Mouse (Mus musculus): ENCODE data around the gene Fads2.

Fads2 gene

DNA sequence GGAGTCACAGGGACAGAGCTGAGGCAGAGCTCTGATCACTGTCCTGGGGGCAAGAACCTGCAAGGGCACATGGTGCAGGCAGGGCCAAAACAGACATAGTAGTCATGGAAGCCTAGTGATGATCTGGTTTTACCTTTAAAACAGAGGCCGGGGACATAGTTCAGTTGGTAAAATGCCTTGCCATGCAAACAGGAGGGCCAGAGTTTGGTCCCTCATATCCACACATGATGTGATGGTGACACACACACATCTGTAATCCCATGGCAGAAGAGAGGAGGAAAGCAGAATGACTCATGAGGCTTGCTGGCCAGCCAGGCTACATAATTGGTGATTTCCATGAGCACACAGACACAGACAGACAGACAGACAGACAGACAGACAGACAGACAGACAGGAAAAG is 6.6 kb upstream of the Fads2 start:
- CTCF ChIA-PET, result no interaction called here

DNA sequence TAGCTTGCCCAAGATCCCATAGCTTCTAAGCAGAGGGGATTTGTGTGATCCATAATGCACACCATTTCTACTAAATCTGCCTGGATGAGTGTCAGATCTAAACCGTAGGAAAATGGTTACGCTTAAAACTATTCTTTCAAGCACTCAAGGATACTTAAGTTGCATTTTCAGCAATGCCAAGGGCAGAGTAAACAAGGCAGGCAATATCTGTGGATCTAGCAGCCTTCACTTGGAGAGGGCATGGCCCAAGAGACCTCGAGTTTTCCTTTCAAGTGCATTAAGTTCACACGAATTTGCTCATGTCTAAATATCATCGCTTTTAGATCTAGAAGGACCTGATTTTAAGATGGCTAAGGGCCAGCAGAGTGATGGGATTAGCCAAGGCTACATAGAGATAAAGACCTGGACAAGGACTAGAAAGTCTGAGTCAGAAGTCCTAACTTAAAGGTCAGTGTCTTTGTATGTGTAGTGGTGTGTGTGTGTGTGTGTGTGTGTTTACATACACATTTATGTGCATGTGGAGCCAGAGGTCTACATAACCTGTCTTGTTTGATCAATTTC is 5.6 kb upstream of the Fads2 start:
- ChIA-PET CTCF (no interaction called here), POLR2A (interaction anchor here in 2 of 4 experiments (0.6 kb wide), 2 partner anchors 116 to 118 kb away, joined by 3 to 5 read pairs; no protein-coding TSS in a partner anchor)

More for the DNA sequence above, 6.6 kb upstream of the Fads2 start:
- POLR2A ChIA-PET, result interaction anchor here in 1 of 4 experiments (0.6 kb wide), 2 partner anchors 9 to 117 kb away, joined by 3 to 5 read pairs; no protein-coding TSS in a partner anchor

DNA sequence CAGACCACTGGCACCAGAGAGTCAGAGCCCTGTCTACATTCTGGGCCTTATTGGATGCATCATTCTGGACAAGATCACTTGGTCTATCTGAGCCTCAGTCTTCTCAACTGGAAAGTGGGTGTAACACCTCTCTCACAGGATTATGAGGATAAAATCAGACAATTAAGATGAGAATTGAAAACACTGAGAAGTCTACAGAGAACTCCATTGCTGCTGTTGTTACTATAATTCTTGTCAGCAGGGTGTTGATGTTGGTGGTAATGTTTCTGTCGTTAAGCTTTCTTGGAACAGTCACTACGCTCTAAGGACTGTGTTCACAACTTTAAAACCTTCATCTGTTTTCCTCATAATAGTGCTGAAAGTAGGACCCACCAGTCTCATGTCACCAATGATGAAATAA is 5.1 kb upstream of the Fads2 start:
- ChIA-PET POLR2A (interaction anchor here in 1 of 4 experiments (0.6 kb wide), 1 partner anchor 116 kb away, joined by 3 read pairs; no protein-coding TSS in a partner anchor), CTCF (no interaction called here)

DNA sequence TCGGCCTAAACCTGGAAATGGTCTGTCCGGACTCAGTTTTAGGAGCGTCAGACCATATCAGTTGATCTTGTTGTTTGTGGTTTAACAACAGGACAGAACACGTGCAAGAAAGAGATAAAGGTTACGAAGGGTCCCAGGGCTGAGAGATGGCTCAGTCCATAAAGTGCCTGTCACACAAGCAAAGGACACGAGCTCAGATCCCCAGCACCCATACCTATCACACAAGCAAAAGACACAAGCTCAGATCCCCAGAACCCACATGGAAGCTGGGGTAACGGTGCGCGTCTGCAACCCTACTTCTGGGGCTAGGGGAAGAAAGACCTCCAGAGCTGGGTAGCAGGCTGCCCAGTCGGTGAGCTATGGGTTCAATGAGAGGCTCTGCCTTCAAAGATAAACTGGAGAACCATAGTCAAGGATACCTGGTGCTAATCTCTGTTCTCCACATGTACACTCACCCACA is 3.5 kb upstream of the Fads2 start:
- ChIA-PET POLR2A (interaction anchor here in 3 of 4 experiments (1.2 to 5.1 kb wide), 5 partner anchors 12 to 78 kb away, joined by 3 to 26 read pairs (median 4); partner anchors contain the start of gene Fads1 (in 2 of the 3)), CTCF (no interaction called here)

DNA sequence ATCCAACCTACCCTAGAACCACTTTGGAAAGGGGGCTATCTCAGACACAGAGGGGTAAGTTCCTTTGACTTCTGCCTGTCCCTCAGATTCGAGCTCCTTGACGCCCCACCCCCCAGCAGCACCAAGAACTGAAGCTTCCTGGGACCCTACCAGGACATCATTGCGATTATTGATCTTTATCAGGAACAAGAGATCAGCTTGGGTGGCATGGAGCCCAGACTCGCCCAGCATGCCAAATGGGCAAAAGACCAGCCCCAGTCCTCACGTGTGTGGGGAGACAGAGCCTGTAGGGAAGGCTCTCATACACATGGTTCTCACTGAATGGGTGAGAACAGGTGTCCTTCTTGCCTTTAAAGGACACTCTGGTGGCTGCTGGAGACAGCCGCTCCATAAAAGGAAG is 2.7 kb upstream of the Fads2 start:
- POLR2A ChIA-PET, result interaction anchor here in 3 of 4 experiments (1.2 to 5.1 kb wide), 6 partner anchors 12 to 78 kb away, joined by 3 to 26 read pairs (median 4); partner anchors contain the start of gene Fads1 (in 2 of the 3)
- CTCF ChIA-PET, result interaction anchor here in 2 of 4 experiments (0.6 to 1.3 kb wide), 3 partner anchors 37 to 94 kb away, joined by 4 to 6 read pairs (median 4); partner anchors contain the start of gene Fads1 (in 1 of the 2)

DNA sequence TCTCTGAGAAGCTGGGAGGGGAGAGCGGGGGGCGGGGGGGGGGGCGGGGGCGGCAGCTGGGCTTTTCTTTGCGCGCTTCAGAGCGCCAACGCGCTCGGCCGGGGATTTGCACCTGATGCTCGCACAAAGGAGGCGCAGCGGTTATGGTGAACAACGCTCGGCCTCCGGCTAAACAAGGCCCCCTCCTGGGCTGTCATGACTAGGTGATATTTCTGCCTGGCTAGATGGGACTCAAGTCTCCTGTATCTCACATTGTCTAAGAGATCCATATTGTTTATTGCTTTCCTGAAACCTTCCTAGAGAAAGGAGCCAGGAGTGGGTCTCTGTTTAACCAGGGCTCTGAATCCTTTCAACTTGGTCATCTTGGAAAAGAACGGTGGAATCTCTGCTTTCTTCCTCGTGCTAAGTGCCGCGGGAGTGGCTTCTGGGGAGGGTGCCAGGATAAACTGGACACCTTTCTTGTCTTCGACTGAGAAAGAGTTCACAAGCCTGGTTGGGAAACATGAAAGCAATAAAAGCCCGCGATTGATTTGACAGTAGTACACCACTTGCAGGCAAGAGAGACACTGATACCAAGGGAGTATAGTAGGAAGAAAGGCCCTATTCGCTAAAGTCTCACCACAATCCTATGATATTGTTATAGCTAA is 631 bp upstream of the Fads2 start:
- POLR2A ChIA-PET, result interaction anchor here in 3 of 4 experiments (0.6 to 5.1 kb wide), 36 partner anchors 10 to 176 kb away, joined by 3 to 26 read pairs (median 4); partner anchors contain the start of genes Fads1 (in 3 of the 3), Fen1 (in 1 of the 3) and Tmem258 (in 1 of the 3)
- CTCF ChIA-PET, result interaction anchor here (0.6 to 1.5 kb wide), 13 partner anchors 13 to 156 kb away, joined by 3 to 5 read pairs (median 4); partner anchors contain the start of gene Fads1 (in 2 of the 4)

DNA sequence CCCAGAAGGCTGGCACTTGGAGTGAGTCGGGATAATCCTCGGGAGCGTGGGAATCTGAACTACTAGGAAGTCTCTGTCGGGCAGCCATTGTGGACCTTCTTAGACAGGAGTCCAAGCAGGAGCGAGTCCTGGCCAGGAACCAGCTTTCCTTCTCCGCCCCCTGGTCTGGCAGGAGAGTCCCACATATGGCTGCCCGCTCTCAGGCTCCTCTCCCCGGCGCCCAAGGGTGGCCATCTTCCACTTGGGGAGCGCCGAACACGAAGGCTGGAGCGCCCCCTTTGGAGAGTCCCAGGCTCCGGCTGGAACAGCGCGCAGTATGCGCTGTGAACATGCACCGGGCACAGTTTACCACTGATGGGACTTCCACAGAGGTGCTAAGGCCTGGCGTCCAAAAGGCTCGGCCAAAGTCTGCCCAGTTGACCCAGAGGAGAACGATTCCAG is 895 bp downstream of the Fads2 start:
- CTCF ChIA-PET, result interaction anchor here in 2 of 4 experiments (0.6 to 1.3 kb wide), 2 partner anchors 41 to 1720 kb away, joined by 3 read pairs; no protein-coding TSS in a partner anchor
- POLR2A ChIA-PET, result interaction anchor here in 1 of 4 experiments (1.1 to 5.1 kb wide), 3 partner anchors 10 to 111 kb away, joined by 3 to 26 read pairs (median 6); partner anchors contain the start of gene Fads1

DNA sequence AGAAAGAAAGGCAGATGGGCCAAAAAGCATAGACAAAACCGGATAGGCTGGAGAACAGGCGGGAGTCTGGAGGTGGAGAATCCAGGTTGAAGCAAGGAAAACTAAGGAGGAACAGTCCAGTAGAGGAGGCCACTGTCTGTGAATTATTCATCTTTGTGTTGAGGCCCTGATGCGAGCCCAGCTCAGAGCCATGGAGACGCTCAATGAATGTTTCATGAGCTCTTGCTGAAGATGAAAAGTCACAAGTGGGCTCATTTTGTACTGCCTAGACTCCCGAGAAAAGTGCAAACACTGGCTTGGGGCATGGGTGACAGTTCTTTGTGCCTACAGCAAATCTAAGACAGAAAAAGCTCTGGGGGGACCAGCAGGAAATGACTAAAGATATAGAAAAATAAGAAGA is 3.7 kb downstream of the Fads2 start:
- ChIA-PET CTCF (no interaction called here), POLR2A (interaction anchor here in 1 of 4 experiments (0.8 kb wide), 1 partner anchor 14 kb away, joined by 3 read pairs; no protein-coding TSS in a partner anchor)

DNA sequence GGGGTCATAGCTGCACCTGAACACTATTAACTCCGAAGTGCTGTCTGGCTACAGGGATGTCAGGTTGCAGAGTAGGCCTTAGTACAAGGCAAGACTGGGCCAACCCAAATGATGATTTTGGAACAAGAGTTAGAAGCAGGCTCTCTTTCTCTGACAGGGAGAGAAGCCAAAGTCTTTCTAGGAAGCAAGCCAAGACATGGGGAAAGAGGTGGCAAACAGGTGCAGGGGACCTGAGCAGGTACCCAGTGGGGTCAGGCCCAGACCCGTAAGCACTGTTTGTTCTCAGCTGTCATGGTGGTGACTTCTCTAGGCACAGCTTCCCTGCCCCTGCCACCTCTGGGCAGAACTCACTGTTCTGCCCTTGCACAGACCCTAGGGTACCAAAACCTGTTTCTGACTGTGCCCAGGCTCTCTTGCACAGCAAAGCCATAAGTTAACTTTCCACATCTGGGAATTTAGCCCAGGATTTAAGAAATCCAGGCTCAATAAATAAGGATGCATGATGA is 5.1 kb downstream of the Fads2 start:
- CTCF ChIA-PET, result interaction anchor here in 2 of 4 experiments (0.6 kb wide), 2 partner anchors 56 to 67 kb away, joined by 3 read pairs; no protein-coding TSS in a partner anchor
- POLR2A ChIA-PET, result interaction anchor here in 1 of 4 experiments (0.9 kb wide), 1 partner anchor 9 kb away, joined by 3 read pairs; no protein-coding TSS in a partner anchor

DNA sequence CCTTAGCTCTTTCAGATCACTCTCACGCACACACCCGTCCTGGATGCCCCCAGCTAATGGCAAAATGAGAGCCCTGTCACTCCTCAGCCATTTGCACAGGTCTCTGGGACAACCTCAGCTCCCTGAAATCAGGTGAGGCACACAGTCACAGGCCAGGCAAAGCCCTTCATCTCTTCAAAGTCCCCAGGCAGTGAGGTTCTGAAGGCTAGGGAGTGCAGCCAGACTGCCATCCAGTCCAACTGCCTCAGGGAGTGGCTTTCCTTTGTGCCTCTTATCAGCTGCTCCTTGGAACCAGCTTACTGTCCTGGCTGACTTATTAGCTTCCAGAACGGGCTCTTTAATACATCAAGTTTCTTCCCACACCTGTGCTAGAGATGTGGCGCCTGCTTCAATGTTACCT is 6.9 kb downstream of the Fads2 start:
- ChIA-PET CTCF (interaction anchor here in 2 of 4 experiments (0.6 kb wide), 2 partner anchors 17 to 72 kb away, joined by 3 read pairs; no protein-coding TSS in a partner anchor), POLR2A (no interaction called here)

DNA sequence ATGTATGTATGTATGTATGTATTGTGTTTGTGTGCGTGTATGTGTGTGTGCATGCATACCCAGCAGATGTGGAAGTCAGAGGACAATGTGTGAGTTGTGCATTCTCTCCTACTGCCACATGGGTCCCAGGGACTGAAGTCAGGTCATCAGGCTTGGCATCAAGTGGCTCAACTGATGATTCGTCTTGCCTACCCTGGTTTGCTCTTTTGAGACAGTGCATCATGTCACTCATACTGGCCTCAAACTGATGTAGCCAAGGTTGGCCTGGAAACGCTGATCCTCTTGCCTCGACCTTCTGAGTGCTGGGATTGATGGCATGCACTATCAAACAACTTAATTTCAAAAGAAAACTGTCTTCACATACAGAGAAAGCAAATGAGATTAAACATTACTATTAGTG is 7.7 kb downstream of the Fads2 start:
- CTCF ChIA-PET, result no interaction called here
- POLR2A ChIA-PET, result no interaction called here

DNA sequence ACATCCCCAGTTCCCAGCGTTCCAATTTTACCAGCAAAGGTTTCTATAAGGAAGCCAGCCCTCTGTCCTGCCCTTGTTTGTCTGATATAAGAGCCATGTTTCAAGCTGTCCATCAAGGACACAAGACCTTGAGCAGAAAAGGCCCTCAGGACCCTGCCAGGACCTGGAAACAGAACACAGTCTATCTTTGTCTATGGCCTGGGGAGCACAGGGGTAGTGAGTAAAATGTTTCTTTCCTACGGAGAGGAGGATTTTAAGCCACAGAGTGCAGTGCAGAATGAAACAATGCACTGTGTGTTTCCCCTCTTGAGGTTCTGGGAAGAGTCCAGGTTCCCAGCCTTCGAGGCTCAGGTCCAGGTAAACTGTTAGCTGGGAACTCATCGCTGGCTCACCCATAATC is 14.6 kb downstream of the Fads2 start:
- POLR2A ChIA-PET, result interaction anchor here in 1 of 4 experiments (0.6 to 1.5 kb wide), 3 partner anchors 9 to 91 kb away, joined by 3 read pairs; no protein-coding TSS in a partner anchor
- CTCF ChIA-PET, result interaction anchor here in 1 of 4 experiments (0.6 kb wide), 1 partner anchor 96 kb away, joined by 3 read pairs; the partner anchor contains the start of gene Fads1

DNA sequence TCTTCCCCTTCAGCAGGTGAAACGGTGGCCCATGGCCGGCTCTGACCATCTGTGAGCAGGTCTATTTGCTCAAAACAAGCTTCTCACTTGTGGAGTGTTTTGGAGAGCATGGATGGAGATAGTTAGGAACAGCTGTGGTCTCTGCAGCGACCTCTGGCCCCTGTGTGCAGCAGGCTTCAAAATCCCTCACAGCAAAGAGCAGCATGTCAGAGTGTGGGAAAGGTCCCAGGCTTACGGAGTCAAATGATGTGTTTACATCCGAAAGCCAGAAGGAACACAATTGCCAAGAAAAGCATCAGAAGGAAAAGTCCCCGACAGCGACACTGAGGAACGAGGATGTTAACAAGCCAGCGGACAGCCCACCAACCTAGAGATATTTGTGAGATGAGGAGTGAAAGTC is 16.1 kb downstream of the Fads2 start:
- POLR2A ChIA-PET, result no interaction called here

DNA sequence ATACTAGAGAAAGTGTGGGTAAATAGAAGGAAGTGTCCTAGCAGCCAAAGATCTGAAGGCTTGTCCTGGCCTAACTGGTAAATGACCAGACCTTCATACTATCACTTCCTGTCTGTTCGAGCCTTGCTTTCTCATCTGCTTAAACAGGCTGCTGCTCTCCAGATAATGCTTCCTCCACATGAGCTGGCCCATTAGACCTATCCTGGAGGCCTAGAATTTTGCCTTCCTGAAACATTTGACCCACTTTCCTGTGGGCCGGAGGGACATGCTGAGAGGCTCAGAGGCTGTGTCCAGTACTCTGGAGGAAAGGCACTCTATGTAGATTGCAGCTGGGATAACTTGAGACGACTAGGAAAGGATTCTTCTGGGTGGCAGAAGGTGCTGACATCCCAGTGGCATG is 19.4 kb downstream of the Fads2 start:
- ChIA-PET POLR2A (interaction anchor here in 1 of 4 experiments (2.2 kb wide), 1 partner anchor 10 kb away, joined by 6 read pairs; no protein-coding TSS in a partner anchor), CTCF (no interaction called here)

More for the DNA sequence above, 16.1 kb downstream of the Fads2 start:
- CTCF ChIA-PET, result interaction anchor here in 1 of 4 experiments (0.5 kb wide), 1 partner anchor 156 kb away, joined by 3 read pairs; no protein-coding TSS in a partner anchor

DNA sequence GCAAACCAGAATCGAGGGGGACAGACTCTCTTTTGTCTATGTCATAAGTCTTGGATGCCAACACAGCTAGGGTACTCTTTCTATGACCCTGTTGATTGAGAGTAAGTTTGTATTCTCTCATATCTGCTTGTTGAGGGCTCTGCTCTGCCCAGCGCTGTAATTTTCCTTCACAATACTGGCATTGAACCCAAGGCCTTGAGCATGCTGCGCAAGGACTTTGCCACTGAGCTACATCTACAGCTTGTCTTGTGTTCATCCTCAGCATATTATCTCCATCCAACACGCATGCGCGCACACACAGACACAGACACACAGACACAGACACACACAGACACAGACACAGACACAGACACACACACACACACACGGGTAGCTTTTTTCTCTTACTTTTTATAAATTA is 21.2 kb downstream of the Fads2 start:
- ChIA-PET POLR2A (interaction anchor here in 1 of 4 experiments (1.4 to 2.2 kb wide), 3 partner anchors 8 to 22 kb away, joined by 4 to 6 read pairs (median 4); no protein-coding TSS in a partner anchor), CTCF (interaction anchor here in 1 of 4 experiments (0.6 to 0.7 kb wide), 2 partner anchors 112 to 646 kb away, joined by 3 read pairs; no protein-coding TSS in a partner anchor)

DNA sequence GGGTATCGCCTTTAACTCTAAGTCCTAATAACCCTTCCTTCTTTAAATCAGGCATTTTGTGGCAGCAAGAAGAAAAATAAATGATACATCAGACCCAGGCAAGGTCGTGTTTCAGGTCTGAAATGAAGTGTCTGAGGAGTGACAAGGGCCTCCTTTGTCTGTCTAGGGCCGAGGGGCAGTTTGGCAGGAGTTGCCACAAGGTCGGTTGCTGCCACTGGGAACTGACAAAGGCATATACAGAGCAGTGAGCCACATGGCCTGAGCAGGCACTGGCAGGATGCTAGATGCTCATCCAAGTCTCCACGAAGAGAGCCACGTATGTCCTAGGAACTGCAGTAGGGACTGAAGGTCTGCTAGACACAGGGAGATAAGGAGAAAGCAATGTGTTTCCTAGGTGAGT is 23.2 kb downstream of the Fads2 start:
- CTCF ChIA-PET, result interaction anchor here in 1 of 4 experiments (1.4 kb wide), 1 partner anchor 12 kb away, joined by 3 read pairs; no protein-coding TSS in a partner anchor
- POLR2A ChIA-PET, result interaction anchor here in 1 of 4 experiments (1.0 kb wide), 1 partner anchor 96 kb away, joined by 3 read pairs; no protein-coding TSS in a partner anchor

DNA sequence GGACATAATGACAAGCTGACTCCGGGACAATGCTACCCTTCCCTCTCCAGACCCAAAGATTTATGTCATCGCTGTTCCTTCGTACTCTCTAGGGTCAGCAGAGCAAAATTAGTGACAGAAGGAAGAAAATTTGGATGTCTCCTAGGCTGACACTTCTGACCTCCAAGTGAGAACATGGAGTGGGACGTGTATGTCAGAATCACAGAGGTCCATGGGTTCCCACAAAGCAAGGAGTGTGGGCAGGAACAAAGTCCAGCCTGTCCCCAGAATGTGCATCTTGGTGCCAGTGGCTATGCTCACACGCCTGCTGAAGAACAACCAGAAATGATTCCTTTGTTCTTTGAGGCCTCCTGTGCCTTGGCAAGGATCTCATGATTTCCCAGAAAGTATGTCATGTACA is 28.4 kb downstream of the Fads2 start:
- ChIA-PET CTCF (no interaction called here), POLR2A (interaction anchor here in 2 of 4 experiments (1.7 to 2.3 kb wide), 2 partner anchors 8 to 60 kb away, joined by 3 to 6 read pairs; no protein-coding TSS in a partner anchor)

DNA sequence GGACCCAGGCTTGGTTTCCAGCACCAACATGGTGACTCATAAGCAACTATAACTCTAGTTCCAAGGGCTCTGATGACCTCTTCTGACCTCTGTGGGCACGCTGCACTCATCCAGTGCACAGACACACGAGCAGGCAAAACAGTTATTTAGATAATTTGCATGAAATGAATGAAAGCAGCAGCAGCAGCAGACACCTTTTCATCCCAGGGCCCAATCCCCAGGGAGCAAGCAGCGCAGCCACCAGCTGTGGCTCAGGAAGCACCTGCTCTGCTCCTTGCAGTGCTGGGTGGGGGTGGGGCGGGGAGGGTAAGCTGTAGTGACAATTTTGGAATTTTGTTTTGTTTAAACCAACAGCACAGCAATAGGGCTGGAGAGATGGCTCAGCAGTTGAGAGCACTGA is 29.7 kb downstream of the Fads2 start:
- CTCF ChIA-PET, result interaction anchor here in 2 of 4 experiments (0.8 to 1.3 kb wide), 4 partner anchors 12 to 127 kb away, joined by 3 to 4 read pairs (median 3); no protein-coding TSS in a partner anchor
- POLR2A ChIA-PET, result interaction anchor here in 2 of 4 experiments (0.9 to 2.3 kb wide), 5 partner anchors 10 to 125 kb away, joined by 3 to 8 read pairs (median 3); no protein-coding TSS in a partner anchor

All from embryonic stem cell, embryonic (primary cell).